Mouse (Mus musculus) embryo, embryonic 10.5 days (tissue): ENCODE results near the gene Olfr1258.
"Not testable (repeated sequence)": the region's sequence is repeated elsewhere in the genome, so short reads cannot be mapped to it uniquely, and the experiment has no call there.

Source experiments
- DNase-seq: peaks from one replicate; pipeline ENCODE4 v3.0.0-alpha.2; 2015; ENCODE audit warnings: low spot score

Gene Olfr1258

GRCm38 (mm10) chr2:89927009-89927408 lies at the start of gene Olfr1258:
Gene Olfr1258 (plus strand): TSS chr2:89927309.
- DNase-seq, result no peak

GRCm38 (mm10) chr2:89878137-89878536 lies 49.0 kb upstream of the Olfr1258 start, which contains the start of gene Olfr1257:
Gene Olfr1257 (plus strand): TSS chr2:89878437.
- no peak for DNase-seq

GRCm38 (mm10) chr2:89912616-89913015 lies 14.5 kb upstream of the Olfr1258 start:
- not testable (repeated sequence) for DNase-seq

- DNase-seq, result no peak
These were observed 21.5 kb downstream of the Olfr1258 start, which contains the start of gene Olfr1259 for GRCm38 (mm10) chr2:89948564-89948963. Gene Olfr1259 (minus strand): TSS chr2:89948664.

GRCm38 (mm10) chr2:89974184-89974583 lies 47.1 kb downstream of the Olfr1258 start, which contains the start of gene Olfr1260:
Gene Olfr1260 (plus strand): TSS chr2:89974340.
- no peak for DNase-seq

GRCm38 (mm10) chr2:89977709-89978108 lies 50.6 kb downstream of the Olfr1258 start:
- DNase-seq, result no peak
